Mouse (Mus musculus): ENCODE measurements around the gene Defb3.
"Not testable (repeated sequence)": the region's sequence is repeated elsewhere in the genome, so short reads cannot be mapped to it uniquely, and the experiment has no call there.

Defb3 gene

DNA sequence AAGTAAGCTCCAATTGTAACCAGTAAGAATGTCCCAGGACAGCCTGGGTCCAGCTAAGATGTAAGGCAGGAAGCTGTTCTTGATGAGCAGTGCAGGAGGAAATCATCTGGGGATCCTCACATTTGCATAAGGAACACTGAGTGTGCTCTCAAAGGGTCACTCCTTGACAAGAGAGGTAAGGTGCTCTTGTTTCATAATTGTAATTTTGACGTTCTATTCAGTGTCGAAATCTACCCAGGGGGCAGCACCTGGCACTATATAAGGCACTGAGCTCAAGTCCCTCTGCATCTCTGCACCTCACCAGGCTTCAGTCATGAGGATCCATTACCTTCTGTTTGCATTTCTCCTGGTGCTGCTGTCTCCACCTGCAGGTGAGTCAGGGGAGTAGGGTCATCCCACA lies at the start of gene Defb3:
TSS of gene Defb3 (plus strand) at position 301 of the 400 bp plus-strand sequence.
- not testable (repeated sequence) for DNase-seq

- no peak for DNase-seq
Observed at GRCm38 (mm10) chr8:19247280-19247679, 45.9 kb upstream of the Defb3 start, which contains the start of gene Defb5. Gene Defb5, plus strand, starts transcription at chr8:19247580.

GRCm38 (mm10) chr8:19258136-19258535 lies 35.0 kb upstream of the Defb3 start:
- DNase-seq: no peak

GRCm38 (mm10) chr8:19259667-19260066 lies 33.5 kb upstream of the Defb3 start:
- no peak for DNase-seq

DNA sequence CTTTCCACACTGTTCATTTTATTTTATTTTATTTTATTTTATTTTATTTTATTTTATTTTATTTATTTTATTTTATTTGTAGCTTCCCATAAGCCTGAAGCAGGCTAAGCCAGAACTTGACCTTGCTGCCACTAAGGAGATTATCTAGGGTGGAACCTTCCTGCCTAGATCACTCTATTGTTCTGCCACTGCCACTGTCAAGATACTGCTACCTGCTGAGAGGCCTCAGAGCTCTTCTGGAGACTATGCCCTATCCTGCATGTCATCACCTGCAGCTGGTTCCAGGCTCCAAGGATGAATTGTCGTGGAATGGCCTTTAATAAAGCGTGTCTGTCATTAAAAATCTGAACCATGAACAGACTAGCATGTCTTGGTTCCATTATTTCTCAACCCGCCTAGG lies 5.2 kb downstream of the Defb3 start:
- not testable (repeated sequence) for DNase-seq

- DNase-seq: no peak
Observed at GRCm38 (mm10) chr8:19331836-19332235, 38.7 kb downstream of the Defb3 start.
